Mouse (Mus musculus): ENCODE measurements around the gene Ppm1h. TPM values are rescaled to one million over a fixed set of nuclear protein-coding genes. Genes with fewer than 3 reads are reported as not detected.

Gene Ppm1h
- total RNA-seq, 2 experiments from 2014 or later, result 97.9 to 105 TPM

DNA sequence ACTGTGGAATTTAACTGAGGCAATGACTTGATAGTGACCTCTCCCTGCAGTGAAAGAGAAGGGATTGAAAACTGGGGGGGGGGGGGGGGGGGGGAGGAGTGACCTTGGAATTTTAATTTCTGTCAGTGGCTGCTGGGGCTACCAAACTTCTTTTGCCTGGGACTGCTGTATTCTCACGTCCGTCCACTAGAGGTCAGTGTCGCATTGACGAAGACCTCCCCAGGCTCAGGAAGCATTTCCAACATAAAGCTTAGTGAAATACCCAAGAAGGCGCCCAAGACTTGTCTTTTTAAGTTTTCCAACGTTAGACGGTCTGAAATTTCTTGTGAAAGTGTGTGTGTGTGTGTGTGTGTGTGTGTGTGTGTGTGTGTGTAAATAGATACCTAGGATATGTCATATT is 125.3 kb downstream of the Ppm1h start:
- intact Hi-C loops (cut with DNase I), result loop anchor here (1.0 kb wide), 1 partner anchor 201 kb away; no protein-coding TSS in a partner anchor
- H3K27ac ChIP-seq, result no peak overlapping the region
- no peak overlapping the region for H3K4me3 ChIP-seq
- peak; percentile 63 to 78 for DNase-seq (ENCODE audit: extremely low spot score in 1 of 2, low spot score in 2 of 2)
- TF ChIP-seq CTCF (IDR thresholded peaks at IDR 0.05), result peak; percentile 59

GRCm38 (mm10) chr10:122805866-122806265 is 127.3 kb downstream of the Ppm1h start:
- no peak for TF ChIP-seq CTCF (IDR thresholded peaks at IDR 0.05)
- H3K4me3 ChIP-seq, result no peak overlapping the region
- H3K27ac ChIP-seq, result no peak overlapping the region
- intact Hi-C loops (cut with DNase I), result loop anchor here (5.0 kb wide), 5 partner anchors 86 to 286 kb away; partner anchors contain the start of gene Mon2
- DNase-seq (ENCODE audit: extremely low spot score in 1 of 2, low spot score in 2 of 2), result no peak

DNA sequence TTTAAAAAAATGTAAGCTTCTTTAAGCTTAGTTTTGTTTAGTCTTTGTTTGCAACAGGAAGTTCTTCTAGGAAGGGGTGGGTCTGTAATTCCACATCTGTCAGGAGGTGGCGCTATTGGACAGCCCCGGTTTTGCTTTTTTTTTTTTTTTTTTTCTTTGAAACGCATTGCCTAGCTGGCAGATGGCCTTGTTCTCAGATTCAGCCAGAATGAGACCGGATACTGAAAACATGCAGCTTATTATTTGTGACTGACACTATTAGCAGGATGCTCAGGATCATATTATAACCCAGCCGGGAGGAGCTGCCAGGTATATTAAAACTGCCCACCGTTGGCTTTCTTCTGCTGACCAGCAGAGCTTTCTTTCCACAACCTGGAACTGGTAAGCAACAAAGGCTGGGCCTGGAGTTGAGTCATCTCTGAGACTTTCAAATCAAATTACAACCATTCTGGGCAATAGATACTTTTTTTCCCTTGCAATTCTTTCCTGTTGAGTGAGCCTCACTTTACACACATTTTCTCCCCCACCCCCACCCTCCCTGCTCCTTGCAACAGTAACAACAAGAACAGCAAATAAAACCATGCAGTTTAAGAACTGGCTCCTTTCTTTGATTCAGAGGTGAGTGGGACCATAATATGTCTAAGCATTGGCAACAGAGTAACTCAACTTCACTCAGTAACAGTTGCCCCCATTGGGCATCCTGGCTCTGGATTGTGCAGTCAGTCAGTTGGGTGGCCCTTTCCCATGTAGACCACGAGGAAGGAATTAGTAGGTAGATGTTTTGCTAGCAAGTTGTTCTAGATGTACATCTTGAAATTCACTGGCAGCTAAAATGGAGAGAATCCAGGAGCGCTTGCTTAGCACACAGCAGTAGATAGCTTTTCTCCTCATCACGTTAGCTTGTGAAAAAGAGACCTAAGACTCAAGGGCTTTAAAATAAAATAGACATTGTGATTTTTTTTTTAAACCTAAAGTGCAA is 128.9 kb downstream of the Ppm1h start:
- Histone ChIP-seq H3K27ac (peak overlapping the region; percentile 80), H3K4me3 (no peak overlapping the region)
- intact Hi-C loops (cut with DNase I), result loop anchor here (1.0 to 5.0 kb wide), 8 partner anchors 43 to 285 kb away; partner anchors contain the start of gene Mon2
- peak; percentile 54 to 64 for DNase-seq (ENCODE audit: extremely low spot score in 1 of 2, low spot score in 2 of 2)
- peak; percentile 96 for TF ChIP-seq CTCF (IDR thresholded peaks at IDR 0.05)

GRCm38 (mm10) chr10:122808186-122808585 is 129.6 kb downstream of the Ppm1h start:
- Histone ChIP-seq H3K4me3 (no peak overlapping the region), H3K27ac (peak overlapping the region; percentile 80)
- intact Hi-C loops (cut with DNase I), result loop anchor here (2.0 to 5.0 kb wide), 6 partner anchors 43 to 284 kb away; partner anchors contain the start of gene Mon2
- no peak for TF ChIP-seq CTCF (IDR thresholded peaks at IDR 0.05)
- no peak for DNase-seq (ENCODE audit: extremely low spot score in 1 of 2, low spot score in 2 of 2)

DNA sequence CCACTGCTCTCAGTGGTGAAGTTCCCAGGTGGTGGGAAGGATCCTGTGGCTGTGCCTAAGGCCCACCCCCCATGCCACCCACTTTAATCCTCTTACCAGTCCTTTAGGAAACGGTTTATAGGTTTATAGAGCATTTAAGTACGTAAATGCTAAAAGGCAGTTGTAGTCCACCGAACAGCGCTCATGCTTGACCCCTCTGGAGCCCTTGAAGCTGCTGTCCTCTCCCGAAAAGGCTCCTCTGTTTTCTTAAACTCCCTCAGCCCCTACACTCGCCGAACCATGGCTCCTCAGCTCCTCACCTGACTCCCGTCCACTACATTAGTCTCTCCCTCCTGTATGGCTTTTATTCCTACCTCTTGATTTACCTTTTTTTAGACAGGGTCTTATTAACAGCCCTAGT is 131.3 kb downstream of the Ppm1h start:
- no peak overlapping the region for H3K27ac ChIP-seq
- no peak overlapping the region for H3K4me3 ChIP-seq
- no peak for TF ChIP-seq CTCF (IDR thresholded peaks at IDR 0.05)
- intact Hi-C loops (cut with DNase I), result loop anchor here (2.0 to 5.0 kb wide), 6 partner anchors 41 to 282 kb away; partner anchors contain the start of gene Mon2
- no peak for DNase-seq (ENCODE audit: extremely low spot score in 1 of 2, low spot score in 2 of 2)

GRCm38 (mm10) chr10:122815094-122815493 is 136.5 kb downstream of the Ppm1h start:
- TF ChIP-seq CTCF (IDR thresholded peaks at IDR 0.05), result no peak
- DNase-seq (ENCODE audit: extremely low spot score in 1 of 2, low spot score in 2 of 2), result peak in 1 of 2 experiments; percentile 38
- Histone ChIP-seq H3K27ac (no peak overlapping the region), H3K4me3 (no peak overlapping the region)
- intact Hi-C loops (cut with DNase I), result no loop called here

GRCm38 (mm10) chr10:122817741-122818140 is 139.2 kb downstream of the Ppm1h start:
- TF ChIP-seq CTCF (IDR thresholded peaks at IDR 0.05), result no peak
- DNase-seq (ENCODE audit: extremely low spot score in 1 of 2, low spot score in 2 of 2), result no peak
- Histone ChIP-seq H3K4me3 (no peak overlapping the region), H3K27ac (no peak overlapping the region)
- intact Hi-C loops (cut with DNase I), result no loop called here

- DNase-seq (ENCODE audit: extremely low spot score in 1 of 2, low spot score in 2 of 2), result no peak
- intact Hi-C loops (cut with DNase I), result no loop called here
- Histone ChIP-seq H3K4me3 (no peak overlapping the region), H3K27ac (no peak overlapping the region)
- no peak for TF ChIP-seq CTCF (IDR thresholded peaks at IDR 0.05)
Measured at GRCm38 (mm10) chr10:122819808-122820207, 141.2 kb downstream of the Ppm1h start.

GRCm38 (mm10) chr10:122821549-122821948 is 143.0 kb downstream of the Ppm1h start:
- TF ChIP-seq CTCF (IDR thresholded peaks at IDR 0.05), result no peak
- intact Hi-C loops (cut with DNase I), result no loop called here
- no peak overlapping the region for H3K27ac ChIP-seq
- DNase-seq (ENCODE audit: extremely low spot score in 1 of 2, low spot score in 2 of 2), result no peak
- no peak overlapping the region for H3K4me3 ChIP-seq

- Histone ChIP-seq H3K27ac (no peak overlapping the region), H3K4me3 (no peak overlapping the region)
- no peak for DNase-seq (ENCODE audit: extremely low spot score in 1 of 2, low spot score in 2 of 2)
- intact Hi-C loops (cut with DNase I), result no loop called here
- TF ChIP-seq CTCF (IDR thresholded peaks at IDR 0.05), result no peak
Measured at GRCm38 (mm10) chr10:122823642-122824041, 145.1 kb downstream of the Ppm1h start.

DNA sequence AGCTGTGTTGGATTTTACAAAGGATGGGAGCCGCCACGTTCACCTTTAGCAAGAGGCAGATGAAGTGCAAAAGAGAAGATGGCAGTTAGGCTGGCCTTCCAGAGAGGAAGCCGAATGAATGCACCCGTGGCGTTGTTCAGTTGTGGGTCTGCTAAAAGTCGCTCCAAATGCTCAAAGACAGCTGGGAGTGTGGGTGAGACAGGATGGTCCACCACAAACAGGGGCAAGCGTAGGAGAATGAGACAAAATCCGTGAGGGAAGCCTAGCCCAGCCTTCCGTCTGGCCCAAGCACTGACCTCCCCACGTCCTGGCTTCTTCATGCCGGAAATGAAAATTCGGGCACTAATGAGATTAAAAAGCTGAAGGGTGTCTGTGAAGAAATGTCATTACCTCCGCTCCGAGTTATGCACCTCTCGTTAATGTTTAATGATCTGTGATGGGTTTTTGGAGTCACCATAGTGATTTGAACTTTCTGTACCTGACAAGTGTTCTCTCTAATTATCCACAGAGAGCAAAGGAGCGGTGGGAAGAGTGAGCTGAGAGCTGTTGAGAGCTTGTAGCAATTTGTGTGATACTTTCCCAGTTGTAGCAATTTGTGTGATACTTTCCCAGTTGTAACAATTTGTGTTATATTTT is 148.3 kb downstream of the Ppm1h start:
- intact Hi-C loops (cut with DNase I), result no loop called here
- Histone ChIP-seq H3K4me3 (no peak overlapping the region), H3K27ac (no peak overlapping the region)
- DNase-seq (ENCODE audit: extremely low spot score in 1 of 2, low spot score in 2 of 2), result no peak
- TF ChIP-seq CTCF (IDR thresholded peaks at IDR 0.05), result no peak
